Mouse (Mus musculus) right cerebral cortex, adult 2 months (tissue): ENCODE data around the gene Lsm14a.
"Not testable (repeated sequence)": the region's sequence is repeated elsewhere in the genome, so short reads cannot be mapped to it uniquely, and the experiment has no call there.

Experiments used
- DNase-seq, 2 experiments: peaks; one replicate each; pipeline ENCODE4 v3.0.0; 2021 to 2022; ENCODE audit warnings: low spot score in 2 of 2

Gene Lsm14a

DNA sequence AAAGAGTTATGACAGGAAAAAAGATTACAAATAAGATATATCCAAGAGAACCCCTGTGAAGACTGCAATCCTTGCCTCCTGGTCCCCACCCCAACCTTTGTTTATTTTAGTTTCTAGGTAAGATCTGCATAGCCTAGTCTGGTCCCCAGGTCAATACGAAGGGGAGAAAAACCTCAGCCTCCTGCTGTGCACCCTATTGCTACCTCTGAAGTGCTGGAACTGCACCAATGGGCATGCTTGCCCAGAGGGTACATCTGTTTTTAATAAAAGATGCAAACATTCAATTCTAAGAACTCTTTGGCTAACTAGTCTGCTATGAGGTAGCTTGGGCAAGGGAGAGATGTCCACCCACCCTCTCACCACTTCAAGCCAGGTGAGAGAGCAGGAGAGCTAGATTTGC is 19.2 kb downstream of the Lsm14a start:
- no peak for DNase-seq

DNA sequence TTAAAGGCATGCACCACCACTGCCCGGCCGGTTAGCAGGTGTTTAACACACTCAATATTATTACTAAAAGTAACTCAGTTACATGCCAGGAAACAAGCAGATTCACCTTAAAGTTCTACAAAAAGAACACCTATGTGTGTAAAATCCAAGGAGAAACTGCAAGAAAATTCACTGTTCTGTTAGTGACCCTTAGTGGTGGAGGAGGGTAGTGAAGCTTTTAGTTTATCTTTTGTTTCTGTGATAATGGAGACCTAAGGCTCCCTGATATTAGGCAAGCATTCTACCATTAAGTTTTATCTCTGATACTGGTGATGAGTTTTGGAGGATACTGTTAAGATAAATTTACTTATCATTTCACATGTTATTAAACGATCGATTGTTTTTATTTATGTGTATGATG is 37.5 kb downstream of the Lsm14a start:
- DNase-seq = no peak

DNA sequence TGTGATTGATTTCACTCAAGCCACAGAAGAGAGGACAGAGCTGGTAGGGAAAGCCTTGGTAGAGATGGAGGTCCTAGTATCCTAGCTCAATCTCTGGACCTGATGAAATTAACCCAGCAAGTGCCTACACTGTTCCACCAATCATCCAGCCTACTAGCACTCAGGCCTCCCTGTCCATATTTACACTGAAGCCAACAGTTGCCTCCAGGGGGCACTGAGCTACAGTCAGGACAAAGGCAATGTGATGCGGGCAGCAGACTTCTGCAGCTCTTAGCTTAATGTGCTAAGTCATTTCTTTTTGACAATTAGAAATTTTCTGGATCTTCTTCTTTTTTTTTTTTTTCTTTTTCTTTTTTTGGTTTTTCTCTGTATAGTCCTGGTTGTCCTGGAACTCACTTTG is 41.1 kb downstream of the Lsm14a start:
- no peak for DNase-seq

DNA sequence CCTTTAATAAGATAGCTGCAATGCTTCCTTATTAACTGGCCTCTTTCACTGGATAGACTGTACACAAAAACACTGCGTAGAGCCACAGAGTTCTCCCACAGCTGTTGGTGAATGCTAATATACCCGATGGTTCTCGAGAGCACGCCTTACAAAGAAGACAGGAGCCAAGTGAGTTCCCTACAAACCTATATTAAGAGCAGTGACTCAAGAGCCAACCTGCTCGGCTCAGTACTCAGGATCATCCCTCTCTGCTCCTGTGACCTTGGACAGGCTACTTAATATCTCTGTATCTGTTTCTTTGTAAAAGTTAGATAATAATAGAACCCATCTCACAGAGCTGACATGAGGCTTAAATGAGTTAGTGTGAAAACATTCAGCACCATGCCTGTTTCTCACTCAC is 42.9 kb downstream of the Lsm14a start:
- DNase-seq = no peak

DNA sequence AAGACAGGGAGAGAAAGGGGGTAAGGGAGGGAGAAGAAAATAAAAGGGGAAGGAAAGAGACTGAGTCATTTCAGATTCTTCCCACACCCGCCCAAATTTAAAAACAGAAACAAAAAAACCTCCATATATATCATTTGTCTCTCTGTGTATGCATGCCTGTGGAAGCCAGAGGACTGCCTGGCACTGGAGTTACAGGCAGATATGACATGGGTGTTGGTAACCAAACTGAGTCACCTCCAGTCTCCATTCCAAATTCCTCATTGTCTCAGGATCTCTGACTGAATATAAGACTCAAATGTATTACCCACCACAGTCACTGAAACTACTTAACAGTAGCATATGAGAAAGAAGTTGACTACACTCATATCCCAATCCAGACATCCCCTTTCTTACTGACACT is 45.1 kb downstream of the Lsm14a start:
- peak in 1 of 2 experiments; percentile 27 for DNase-seq

DNA sequence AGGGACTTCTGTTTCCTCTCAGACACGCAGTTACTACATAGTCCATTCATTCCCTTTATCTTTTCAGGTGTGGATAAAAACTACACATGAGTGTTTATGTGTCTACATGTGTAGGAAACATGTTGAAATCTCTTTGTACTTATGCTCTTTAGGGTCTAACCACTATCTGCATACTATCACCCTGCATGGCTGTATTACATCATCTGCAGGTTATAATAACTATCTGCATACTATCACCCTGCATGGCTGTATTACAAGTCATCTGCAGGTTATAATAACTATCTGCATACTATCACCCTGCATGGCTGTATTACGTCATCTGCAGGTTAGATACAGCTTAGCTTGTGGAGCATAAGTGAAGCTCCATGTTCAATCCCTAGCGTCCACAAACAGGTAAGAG is 46.1 kb downstream of the Lsm14a start:
- DNase-seq = no peak

DNA sequence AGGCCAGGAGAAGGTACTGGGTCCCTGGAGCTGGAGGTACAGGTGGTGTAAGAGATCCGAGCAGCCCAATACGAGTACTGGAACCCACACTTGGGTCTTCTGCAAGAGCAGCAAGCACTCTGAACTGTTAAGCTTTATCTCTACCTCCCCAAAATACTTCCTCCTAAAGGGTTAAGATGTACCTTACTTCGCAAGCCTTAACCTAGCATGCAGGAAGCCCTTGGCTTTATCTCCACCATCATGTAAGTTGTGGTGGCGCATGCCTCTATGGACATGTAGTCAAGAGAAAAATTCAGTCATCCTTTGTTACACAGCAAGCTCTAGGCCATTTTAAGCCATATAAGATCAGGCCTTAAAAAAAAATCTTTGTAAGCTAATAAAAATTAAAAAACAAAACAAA is 46.6 kb downstream of the Lsm14a start:
- DNase-seq = no peak

DNA sequence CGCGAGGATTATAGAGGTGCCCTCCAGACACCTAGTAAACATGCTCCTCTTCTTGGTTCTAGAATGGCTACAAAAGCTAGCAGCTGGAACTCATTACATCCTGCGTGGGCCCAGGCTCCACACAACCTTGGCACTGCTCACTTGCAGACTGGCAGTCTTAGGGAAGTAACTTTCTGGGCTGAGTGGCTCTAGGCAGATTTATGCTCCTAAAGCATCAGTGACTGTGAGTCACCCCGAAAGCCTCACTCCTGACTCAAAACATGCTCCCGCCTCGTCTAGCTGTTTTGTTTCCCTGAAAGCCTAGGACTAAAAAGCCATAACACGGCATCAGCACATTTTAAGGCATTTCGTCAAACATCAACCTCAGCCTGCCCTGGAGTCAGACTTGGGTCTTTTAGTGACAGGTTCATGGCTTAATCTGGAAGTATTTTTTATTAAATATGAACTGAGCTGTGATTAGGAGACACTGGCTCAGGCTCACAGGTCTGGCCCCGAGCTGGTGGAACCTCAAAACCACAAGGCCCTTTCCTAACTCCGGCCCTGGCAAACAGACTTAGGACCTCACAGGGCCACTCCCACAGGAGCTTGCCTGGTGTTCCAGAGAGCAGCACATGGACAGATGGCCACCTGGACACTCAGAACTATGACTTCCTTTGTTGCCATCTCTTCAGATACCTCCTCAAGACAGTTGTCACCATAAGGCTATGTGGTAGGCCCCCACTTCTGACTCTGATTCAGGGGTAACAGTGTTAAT is 50.9 kb downstream of the Lsm14a start:
- DNase-seq = peak; percentile 42 to 68

DNA sequence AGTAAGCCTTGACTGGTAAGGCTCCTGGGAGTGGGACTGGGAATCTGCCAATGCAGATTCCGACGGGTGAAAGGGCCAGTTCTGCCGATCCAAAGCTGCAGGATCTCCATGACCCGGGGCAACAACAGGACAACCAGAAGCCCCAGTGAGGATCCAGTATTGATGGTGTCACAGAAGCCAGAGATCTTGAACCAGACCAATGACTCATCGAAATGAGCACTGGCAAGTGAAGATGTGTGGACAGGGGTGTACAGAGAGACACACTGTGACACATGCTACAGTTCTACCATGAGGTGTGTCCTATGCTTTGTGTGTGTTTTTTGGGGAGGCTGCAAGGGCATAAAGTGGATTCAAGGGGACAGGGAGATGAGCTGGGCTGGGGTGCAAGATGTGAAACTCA is 52.3 kb downstream of the Lsm14a start:
- DNase-seq = no peak

DNA sequence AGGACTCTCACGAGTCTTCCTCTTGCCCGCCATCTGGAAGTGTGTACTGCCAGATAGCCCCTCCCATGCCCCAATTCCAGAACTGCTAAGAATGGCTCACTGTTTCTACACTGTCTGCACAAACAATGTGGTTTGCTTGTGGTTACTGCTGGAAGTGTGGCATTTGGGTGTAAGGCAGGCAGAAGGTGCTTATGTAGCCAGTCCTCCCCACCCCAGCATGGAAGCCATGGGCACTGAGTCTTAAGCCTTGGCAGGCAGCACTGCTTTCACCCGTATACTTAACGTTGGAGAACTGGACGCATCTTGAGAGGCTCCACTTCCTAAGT is 54.0 kb downstream of the Lsm14a start:
- DNase-seq = no peak

DNA sequence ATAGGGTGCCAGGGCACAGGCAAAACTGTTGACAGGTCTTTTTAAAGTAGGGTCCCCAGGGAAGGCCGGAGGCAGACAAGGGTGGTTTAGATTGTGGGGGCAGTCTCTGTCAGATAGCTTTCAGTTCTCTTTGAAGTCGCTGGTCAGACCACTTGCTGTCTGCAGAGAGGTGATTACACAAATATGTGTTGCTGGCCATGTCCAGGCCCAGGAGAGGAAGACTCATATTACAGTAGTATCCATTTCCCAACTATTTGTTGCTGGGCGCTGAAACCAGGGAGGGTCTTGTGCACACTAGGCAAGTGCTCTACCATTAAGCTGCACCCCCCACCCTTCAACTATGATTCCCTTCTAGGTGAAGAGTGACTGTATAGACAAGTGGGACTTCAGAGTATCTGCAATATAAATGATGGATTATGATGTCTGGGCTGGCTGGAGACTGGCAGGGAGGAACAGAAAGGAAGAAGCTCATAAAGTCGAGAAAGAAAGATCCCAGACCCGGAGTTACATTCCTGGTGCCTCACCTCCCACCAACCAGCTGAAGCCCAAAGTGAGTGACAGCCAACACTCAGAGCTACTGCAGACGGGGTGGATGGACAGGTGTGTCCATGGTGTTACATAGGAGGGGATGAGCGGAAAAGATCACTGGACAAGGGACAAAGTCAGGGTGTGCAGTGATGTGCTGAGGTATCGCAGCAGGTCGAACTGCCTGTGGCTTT is 54.5 kb downstream of the Lsm14a start:
- DNase-seq = no peak

DNA sequence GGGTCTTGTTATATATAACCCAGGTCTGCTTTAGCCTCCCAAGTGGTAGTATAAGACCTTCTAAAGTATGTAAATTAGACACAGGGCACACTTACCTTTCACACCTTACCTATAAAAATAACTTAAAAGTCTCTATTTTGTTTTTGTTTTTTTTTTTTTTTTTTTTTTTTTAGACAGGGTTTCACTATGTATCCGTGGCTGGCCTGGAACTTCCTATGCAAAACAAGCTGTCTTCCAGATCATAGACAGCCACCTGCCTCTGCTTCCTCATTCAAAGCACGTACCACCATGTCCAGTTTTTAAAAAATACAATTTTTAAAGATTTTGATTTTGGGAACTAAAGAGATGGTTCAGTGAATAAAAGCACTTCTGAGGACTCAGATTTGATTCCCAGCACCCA is 55.8 kb downstream of the Lsm14a start:
- DNase-seq = no peak

DNA sequence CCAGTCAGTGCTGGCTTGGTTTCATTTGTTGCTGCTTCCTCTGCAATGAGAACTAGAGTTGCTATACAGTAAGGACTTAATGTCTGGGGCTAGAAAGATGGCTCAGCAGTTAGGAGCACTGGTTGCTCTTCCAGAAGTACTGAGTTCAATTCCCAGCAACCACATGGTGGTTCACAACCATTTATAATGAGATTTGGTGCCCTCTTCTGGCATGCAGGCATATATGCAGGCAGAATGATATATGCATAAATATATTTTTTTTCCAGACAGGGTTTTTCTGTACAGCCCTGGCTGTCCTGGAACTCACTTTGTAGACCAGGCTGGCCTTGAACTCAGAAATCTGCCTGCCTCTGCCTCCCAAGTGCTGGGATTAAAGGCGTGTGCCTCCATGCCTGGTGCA is 56.6 kb downstream of the Lsm14a start:
- DNase-seq = not testable (repeated sequence)

DNA sequence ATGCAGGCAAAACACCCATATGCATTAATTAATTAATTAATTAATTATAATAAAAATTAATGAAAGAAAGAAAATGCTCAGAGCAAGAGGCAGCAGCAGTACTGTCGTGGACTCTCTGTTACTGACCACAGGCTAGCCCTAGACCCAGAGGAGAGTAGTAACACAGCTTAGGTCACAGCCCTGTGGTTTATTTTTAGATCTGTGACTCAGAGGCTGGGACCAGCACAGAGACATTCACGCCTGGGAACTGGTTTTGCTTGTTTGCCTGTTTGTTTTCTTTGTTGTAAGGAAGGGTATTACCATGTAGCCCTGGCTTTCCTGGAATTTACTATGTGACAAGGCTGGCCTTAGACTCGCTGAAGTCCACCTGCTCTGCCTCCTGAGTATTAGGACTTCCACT is 65.6 kb downstream of the Lsm14a start:
- DNase-seq = no peak

DNA sequence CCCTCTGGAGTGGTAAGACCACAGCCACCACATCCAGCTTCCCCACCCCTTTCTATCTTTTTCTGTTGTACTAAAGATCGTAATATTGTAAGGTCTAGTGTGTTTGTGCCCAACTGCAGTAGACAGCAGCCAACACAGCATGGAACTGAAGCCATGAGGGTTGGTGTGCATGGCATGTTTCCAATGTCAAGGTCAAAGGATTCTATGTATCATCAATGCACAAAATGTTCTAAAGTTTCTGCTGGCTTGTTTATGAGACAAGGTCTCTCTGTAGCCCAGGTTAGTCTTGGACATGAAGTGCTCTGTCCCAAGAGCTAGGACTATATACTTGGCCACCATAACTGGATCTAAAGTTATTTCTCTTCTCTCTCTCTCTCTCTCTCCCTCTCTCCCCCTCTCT is 68.3 kb downstream of the Lsm14a start:
- no peak for DNase-seq

DNA sequence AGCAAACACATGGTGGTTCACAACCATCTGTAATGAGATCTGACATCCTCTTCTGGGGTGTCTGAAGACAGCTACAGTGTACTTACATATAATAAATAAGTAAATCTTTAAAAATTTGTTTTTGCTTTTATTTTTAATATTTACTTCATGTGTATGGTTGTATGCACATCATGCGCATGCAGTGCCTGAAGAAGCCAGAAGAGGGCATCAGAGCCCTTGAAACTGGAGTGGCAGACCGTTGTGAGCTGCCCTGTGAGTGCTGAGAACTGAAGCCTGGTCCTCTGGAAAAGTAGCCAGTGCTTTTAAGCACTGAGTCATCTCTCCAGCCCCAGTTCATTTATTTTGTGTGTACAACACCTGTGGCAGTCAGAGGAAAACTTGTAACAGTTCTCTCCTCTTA is 69.1 kb downstream of the Lsm14a start:
- no peak for DNase-seq

DNA sequence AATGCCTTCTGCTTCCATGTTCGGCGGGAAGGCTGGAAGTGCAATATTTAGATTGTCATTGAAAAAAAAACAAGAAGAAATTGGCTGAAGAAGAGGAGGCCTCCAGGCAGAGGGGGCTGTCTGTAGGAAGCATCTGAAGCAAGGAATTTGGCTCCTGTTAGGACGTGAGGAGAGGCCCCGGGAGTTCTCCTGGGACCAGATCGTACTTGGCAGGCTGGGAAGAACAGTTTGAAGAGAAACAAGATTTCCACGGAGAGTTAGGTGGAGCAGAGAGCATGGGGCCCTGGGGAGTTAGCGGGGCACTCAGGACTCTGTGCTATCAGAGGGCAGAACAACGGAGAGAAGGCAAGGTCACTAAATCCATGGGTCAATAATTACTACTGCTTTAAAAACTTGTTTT is 69.8 kb downstream of the Lsm14a start:
- DNase-seq = no peak

DNA sequence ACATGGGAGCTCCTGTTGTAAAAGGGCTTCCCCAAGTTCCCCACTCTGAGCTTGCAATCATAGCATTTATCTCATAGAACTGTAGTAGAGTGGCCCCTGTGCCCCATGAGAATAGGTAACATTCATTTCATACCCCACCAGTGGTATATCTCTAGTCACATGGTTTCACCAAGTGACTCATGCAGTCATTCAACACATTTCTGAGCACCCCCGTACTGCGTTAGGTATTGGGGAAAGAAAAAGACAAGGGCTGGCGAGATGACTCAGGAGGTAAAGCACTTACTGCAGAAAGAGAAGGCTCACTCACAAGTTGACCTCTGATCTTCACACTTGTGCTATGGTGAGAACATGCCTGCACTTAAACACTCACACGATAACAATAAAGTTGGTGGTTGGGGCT is 71.2 kb downstream of the Lsm14a start:
- DNase-seq = no peak

DNA sequence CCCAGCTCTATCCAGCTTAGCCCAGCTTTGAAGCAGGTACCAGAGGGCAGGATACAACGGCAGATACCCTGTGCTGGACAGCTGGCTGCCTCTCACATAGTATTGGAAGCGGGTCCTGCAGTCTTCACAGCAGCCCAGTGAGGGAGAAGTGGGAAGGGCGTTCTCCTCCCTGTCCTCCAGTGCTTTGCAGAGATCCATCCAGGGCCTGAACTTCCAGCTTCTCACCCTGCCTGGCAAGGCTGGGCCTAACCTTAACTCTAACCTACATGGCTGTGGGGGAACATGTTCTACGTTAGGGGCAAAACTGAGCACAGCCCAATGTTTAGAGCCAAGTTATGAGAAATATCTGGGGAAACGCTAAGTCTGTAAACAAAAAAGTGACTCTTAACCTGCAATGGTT is 72.0 kb downstream of the Lsm14a start:
- no peak for DNase-seq

DNA sequence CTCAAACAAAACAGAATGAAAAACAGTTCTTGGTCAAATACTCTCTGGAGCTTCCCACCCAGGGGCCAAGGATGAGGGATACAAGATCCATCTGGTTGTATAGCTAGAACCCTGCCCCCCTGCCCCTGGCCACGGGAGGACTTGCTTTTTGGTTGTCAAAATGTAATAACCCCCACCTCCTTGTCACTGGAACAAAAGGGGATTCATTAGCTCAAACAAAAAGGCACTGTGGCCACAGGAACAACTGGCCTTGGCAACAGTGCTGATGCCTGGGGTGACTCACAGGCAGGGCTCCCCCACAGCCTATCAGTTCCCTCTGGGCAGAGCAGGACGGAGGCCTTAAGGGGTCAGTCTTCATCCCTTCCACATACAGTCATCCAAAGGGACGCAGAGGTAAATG is 73.2 kb downstream of the Lsm14a start:
- DNase-seq = peak in 1 of 2 experiments; percentile 22

DNA sequence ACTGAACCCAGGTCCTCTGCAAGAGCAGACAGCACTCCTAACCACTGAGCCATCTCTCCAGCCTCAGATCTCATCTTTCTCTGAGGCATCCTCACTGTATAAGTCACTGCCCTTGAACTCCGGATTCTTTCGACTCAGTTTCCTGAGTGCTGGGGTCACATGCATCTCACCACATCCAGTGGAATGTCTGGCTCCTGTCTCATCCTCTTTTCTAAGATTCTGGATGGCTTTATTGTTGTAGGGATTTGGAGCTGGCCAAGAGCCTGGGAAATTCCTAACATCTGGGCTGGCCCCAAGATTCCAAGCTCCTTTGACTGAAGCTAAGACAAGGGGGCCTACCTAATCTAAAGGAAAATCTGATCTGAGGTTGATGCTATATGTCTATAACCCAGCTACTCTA is 74.0 kb downstream of the Lsm14a start:
- DNase-seq = no peak

DNA sequence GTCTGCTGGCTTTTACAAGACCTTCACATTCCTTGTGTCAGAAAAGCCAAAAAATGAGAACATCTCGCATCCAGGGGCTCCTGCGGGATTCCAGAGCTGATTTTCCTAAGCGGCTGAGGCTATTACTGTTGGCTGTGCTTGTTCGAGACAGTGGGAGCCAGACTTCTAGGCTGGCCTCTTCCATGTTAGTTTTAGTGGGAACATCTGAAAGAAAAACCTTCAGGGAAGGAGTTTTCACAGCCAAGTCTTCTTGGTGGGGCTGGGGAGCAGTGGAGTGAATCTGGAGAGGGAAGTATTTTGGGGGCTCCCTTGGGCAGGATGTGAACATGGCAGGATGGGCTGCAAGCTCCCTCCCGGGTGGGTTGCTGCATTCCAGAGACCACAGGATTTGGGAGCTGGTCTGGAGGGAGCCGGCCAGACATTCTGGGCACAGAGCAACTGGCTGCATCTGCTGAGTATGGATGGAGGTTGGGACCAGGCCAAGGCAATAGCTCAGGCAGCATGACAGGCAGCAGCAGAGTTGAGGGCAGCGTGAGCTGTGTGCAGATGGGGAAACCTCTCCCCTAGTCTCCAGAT is 75.1 kb downstream of the Lsm14a start:
- peak in 1 of 2 experiments; percentile 25 for DNase-seq

DNA sequence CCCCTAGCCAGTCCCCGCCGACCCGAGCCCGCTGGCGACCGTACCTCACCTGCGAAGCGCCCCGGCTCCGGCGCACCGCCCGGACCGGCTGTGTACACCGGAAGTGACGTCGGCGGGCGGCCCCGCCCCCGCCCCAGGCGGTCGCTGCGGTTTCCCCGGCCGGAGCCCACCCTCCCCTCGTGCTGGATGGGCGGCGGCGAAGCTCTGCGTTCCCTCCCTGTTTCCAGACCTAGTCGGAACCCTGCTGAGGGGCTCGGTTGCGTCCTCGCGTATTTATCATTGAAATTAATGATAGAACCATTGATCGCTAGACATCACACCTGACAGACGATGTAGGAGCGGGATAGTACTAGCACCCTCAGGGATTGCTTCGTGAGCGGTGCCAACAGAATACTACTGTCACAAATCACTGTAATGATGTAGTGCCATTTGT is 79.7 kb downstream of the Lsm14a start, which contains the start of gene 4931406P16Rik:
Gene 4931406P16Rik, minus strand, starts transcription at position 109 of the 433 bp plus-strand sequence.
- DNase-seq = peak; percentile 78 to 84
